Mouse (Mus musculus) layer of hippocampus, adult 2 months (tissue): ENCODE measurements around the gene Gm17349. TPM values are rescaled to one million over a fixed set of nuclear protein-coding genes. Genes with fewer than 3 reads are reported as not detected.
A peak's percentile ranks its signal among the peaks of the same experiment; 100 is the strongest.
"Not testable (repeated sequence)": the region's sequence is repeated elsewhere in the genome, so short reads cannot be mapped to it uniquely, and the experiment has no call there.

Source experiments
- DNase-seq, 2 experiments: peaks; one replicate each; pipeline ENCODE4 v3.0.0; 2022; ENCODE audit warnings: low spot score in 2 of 2
- H3K27ac ChIP-seq: fragments of 200-600 bp; 2 replicates; pipeline ENCODE4 v1.8.1; 2022
- H3K4me3 ChIP-seq: fragments of 200-600 bp; 2 replicates; pipeline ENCODE4 v1.8.1; 2022; ENCODE audit warnings: mild to moderate bottlenecking
- CTCF ChIP-seq: fragments of 200-600 bp; conservative IDR thresholded peaks from 2 replicates; pipeline ENCODE4 v1.8.1; 2022; ENCODE audit warnings: antibody characterized with exemption, mild to moderate bottlenecking, moderate library complexity
- long read RNA-seq, 2 experiments: library from polyadenylated mRNA; stranded (forward); transcript quantifications; one replicate each; pipeline ENCODE4 v2.0.0; 2021; ENCODE audit warnings: borderline mapping rate in 2 of 2
- total RNA-seq, 2 experiments: library from RNA; stranded (reverse); gene quantifications; 2 replicates each; pipeline ENCODE4 v1.2.3; 2021

Gene Gm17349
- 1 to 10 TPM; 3.9 to 7.1 TPM for total RNA-seq
- long read RNA-seq, experiment 1, partial matches to known transcripts, result 0 of 3 reads
- long read RNA-seq, experiment 1, other reads (novel, unspliced or antisense), result 3 of 3 reads
- long read RNA-seq, experiment 2, partial matches to known transcripts, result 0 of 5 reads
- long read RNA-seq, experiment 2, other reads (novel, unspliced or antisense), result 5 of 5 reads

GRCm38 (mm10) chr15:99705440-99706048 is at the start of gene Gm17349:
TSS of gene Gm17349 (minus strand) at chr15:99705490.
- Histone ChIP-seq H3K4me3 (peak within 1 kb of the TSS; percentile 89), H3K27ac (peak within 1 kb of the TSS; percentile 99)
- peak; percentile 56 to 69 for DNase-seq
- peak; percentile 94 for TF ChIP-seq CTCF

GRCm38 (mm10) chr15:99754204-99754603 is 48.9 kb upstream of the Gm17349 start:
- peak overlapping the region; percentile 7; the same call in 1 of the 2 replicates for H3K27ac ChIP-seq
- TF ChIP-seq CTCF, result no peak
- H3K4me3 ChIP-seq, result no peak overlapping the region
- peak; percentile 8 to 36 for DNase-seq

DNA sequence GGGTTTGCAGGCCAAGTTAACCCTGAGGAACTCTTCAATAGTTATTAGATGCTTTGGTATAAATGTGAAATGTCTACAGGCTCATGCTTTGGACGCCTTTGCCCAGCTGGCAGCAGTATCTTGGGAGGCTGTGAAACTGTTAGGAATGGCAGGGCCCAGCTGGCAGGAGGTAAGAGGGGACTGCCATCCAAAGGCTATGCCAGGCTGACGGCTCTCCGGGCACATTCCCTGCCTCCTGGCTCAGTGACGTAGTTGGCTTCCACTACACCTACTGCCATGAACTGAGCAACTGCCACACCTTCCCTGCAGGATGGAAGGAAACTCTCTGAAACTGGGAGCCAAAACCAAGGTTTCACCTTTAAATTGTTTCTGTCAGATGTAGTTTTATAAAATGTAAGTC is 34.9 kb upstream of the Gm17349 start:
- Histone ChIP-seq H3K4me3 (no peak overlapping the region), H3K27ac (no peak overlapping the region)
- no peak for DNase-seq
- no peak for TF ChIP-seq CTCF

DNA sequence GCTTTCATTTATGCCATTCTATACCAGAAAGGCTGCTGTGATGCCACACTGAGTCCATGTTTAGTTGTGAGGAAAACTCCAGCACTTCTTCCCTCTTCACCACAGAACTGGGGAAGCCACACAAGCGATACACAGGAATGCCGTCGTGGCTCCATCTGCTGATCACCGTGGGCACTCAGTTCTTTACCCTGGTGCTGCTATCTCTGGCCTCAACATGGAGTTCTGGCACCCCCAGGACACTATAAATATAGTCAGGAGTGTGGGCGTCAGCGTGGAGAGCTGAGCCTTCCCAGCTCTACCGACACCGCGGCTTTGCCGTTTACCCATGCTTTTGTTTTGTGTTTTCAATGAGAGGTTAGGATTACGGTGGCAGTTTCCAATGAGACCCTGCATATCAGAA is 31.4 kb upstream of the Gm17349 start:
- TF ChIP-seq CTCF, result no peak
- Histone ChIP-seq H3K4me3 (no peak overlapping the region), H3K27ac (no peak overlapping the region)
- DNase-seq, result no peak

DNA sequence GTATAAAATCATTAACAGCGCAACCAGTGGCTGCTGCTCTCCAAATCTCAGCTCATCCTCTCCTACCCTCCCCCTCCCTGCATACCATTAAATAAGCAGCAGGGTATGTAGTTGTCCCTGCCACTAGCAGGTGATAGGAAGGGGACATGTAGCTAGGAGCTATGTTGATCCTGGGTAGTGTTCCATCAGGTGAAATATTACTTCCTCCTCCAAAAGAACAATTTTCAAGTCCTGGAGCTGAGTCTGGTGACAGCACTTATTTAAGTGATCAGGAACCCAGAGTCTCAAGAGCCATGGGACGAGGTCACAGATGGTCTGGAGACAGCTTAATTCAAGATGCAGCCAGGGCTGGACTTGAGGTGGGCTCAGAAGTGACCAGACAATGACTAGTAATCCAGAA is 30.3 kb upstream of the Gm17349 start:
- Histone ChIP-seq H3K27ac (peak overlapping the region; percentile 0), H3K4me3 (no peak overlapping the region)
- TF ChIP-seq CTCF, result no peak
- DNase-seq, result peak; percentile 100

GRCm38 (mm10) chr15:99733186-99733585 is 27.9 kb upstream of the Gm17349 start:
- Histone ChIP-seq H3K4me3 (no peak overlapping the region), H3K27ac (no peak overlapping the region)
- no peak for TF ChIP-seq CTCF
- no peak for DNase-seq

DNA sequence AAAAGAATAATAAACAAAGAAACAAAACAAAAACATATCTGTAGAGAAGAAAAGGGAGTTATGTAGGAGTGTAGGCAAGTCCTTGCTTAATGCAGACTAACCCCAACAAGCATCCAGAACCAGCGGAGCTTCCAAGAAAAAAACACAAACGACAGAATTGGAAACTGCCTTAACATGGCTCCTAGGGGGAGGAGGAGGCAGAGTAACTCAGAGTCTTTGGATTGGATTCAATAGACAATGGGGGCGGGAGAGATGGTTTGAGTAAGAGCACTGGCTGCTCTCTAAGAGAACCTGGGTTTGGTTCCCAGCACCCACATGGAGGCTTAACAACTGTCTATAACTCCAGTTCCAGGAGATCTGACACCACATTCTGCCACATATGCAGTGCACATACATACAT is 26.4 kb upstream of the Gm17349 start:
- Histone ChIP-seq H3K4me3 (no peak overlapping the region), H3K27ac (no peak overlapping the region)
- no peak for TF ChIP-seq CTCF
- no peak for DNase-seq

DNA sequence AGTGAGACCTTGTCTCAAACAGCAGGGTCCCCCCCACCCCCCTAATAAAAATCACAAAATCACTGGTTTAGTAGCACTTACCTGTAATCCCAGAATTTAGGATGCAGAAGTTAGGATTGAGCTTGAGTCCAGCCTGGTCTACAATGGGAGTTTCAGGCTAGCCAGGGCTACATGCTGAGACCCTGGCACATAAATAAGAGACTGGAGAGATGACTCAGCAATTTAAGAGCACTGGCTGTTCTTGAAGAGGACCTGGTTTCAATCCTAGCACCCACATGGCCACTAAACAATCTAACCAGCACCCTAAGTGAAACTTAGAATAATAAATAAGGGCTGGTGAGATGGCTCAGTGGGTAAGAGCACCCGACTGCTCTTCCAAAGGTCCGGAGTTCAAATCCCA is 25.9 kb upstream of the Gm17349 start:
- Histone ChIP-seq H3K4me3 (no peak overlapping the region), H3K27ac (no peak overlapping the region)
- no peak for TF ChIP-seq CTCF
- no peak for DNase-seq

GRCm38 (mm10) chr15:99729056-99729783 is 23.9 kb upstream of the Gm17349 start:
- DNase-seq, result no peak
- Histone ChIP-seq H3K27ac (no peak overlapping the region), H3K4me3 (no peak overlapping the region)
- no peak for TF ChIP-seq CTCF

GRCm38 (mm10) chr15:99728211-99728610 is 22.9 kb upstream of the Gm17349 start:
- no peak for DNase-seq
- Histone ChIP-seq H3K4me3 (no peak overlapping the region), H3K27ac (no peak overlapping the region)
- TF ChIP-seq CTCF, result no peak

GRCm38 (mm10) chr15:99727525-99727924 is 22.2 kb upstream of the Gm17349 start:
- DNase-seq, result no peak
- Histone ChIP-seq H3K4me3 (no peak overlapping the region), H3K27ac (no peak overlapping the region)
- no peak for TF ChIP-seq CTCF

DNA sequence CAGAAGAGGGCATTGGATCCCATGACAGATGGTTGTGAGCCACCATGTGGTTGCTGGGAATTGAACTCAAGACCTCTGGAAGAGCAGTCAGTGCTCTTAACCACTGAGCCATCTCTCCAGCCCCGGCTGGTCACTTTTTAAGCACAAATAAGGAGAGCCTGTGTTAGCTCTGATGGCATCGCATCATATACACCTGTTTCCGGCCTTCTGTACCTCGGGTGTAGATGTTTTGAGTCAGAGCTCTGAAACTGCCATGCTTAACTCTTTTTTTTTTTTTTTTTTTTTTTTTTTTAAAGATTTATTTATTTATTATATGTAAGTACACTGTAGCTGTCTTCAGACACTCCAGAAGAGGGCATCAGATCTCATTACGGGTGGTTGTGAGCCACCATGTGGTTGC is 21.7 kb upstream of the Gm17349 start:
- DNase-seq, H3K27ac ChIP-seq, H3K4me3 ChIP-seq: not testable (repeated sequence)

DNA sequence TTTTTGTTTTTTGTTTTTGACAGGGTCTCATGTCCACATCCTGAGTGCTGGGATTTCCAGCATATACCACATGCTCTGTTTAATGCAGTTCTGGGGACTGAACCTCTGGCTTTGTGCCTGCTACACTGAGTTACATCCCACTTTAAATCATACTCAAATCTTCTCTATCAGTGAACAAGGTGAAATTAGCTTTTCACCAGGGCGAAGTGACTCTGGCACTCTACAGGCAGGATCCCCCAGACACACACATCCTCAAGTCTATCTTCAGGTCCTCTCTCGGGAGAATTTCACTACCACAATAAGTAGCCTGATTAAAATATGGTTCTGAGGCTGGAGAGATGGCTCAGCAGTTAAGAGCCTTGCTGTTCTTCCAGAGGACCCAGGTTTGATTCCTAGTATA is 21.3 kb upstream of the Gm17349 start:
- H3K27ac ChIP-seq, result peak overlapping the region; percentile 90; the same call in 1 of the 2 replicates
- no peak for TF ChIP-seq CTCF
- peak overlapping the region; percentile 88 for H3K4me3 ChIP-seq
- no peak for DNase-seq
